ENCODE assay signal across 11 mouse cellular contexts in the genomic region with DNA sequence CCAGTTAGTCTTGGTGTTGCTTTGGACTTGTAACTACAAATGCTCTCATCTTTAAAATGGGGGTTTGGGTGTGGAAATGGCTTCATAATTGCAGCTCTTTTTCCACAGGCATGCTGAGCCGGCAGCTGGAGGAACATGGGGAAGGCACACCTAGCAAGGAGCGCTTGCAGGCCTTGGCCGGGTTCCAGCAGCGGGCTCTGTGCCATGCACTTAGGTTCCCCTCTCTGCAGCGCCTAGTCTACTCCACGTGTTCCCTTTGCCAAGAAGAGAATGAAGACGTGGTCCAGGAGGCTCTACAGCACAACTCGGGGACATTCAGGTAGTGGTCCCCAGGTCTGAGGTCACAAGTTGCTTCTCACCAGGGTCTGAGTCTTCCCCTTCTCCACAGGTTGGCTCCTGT. TPM values are rescaled to one million over a fixed set of nuclear protein-coding genes. Genes with fewer than 3 reads are reported as not detected.
DNase-seq lines count a peak whose midpoint lies in the region; ATAC-seq and TF ChIP-seq lines count a peak whose summit lies in the region.
"Had no signal": no experiment of that assay in that cellular context is flagged by ENCODE, and none has a peak within 500 bp of the region (broad histone marks: within the 10 kb centered on the region; RNA-seq: fewer than 3 reads in every experiment).

No protein-coding gene starts in this region.

- no peak for TF ChIP-seq CTCF in layer of hippocampus, adult 2 months (conservative IDR thresholded peaks at IDR 0.05)

- no peaks in the 10 kb centered on the region for H3K9me3 ChIP-seq in embryonic facial prominence, embryonic 14.5 days (ENCODE audit: control insufficient read depth, low read length)
- H3K9me3 ChIP-seq in embryonic facial prominence, embryonic 10.5 days = no peaks in the 10 kb centered on the region

- H3K4me1 ChIP-seq in embryonic facial prominence, embryonic 14.5 days (ENCODE audit: control insufficient read depth, insufficient read depth, low read length) = peaks cover 7% of the 10 kb centered on the region; the same call in 1 of the 2 replicates
- peaks cover 11% of the 10 kb centered on the region for H3K4me1 ChIP-seq in embryonic facial prominence, embryonic 10.5 days

- no peaks in the 10 kb centered on the region for H3K27me3 ChIP-seq in embryonic facial prominence, embryonic 14.5 days (replicated peaks; ENCODE audit: control insufficient read depth, insufficient read depth, low read length)
- no peaks in the 10 kb centered on the region for H3K27me3 ChIP-seq in embryonic facial prominence, embryonic 10.5 days (replicated peaks; ENCODE audit: low read depth, poor library complexity, severe bottlenecking)

- H3K27ac ChIP-seq in embryonic facial prominence, embryonic 14.5 days (replicated peaks; ENCODE audit: low read depth, low read length) = no peak overlapping the region
- H3K27ac ChIP-seq in embryonic facial prominence, embryonic 10.5 days (replicated peaks) = no peak overlapping the region
- H3K27ac ChIP-seq in layer of hippocampus, adult 2 months = peak overlapping the region; percentile 43; the same call in 1 of the 2 replicates
- H3K27ac ChIP-seq: kidney, postnatal 0 days had no signal

- ATAC-seq in embryonic facial prominence, embryonic 14.5 days (ENCODE audit: low read depth) = peak; percentile 51; the same call in 1 of the 2 replicates

- H3K4me2 ChIP-seq in embryonic facial prominence, embryonic 14.5 days (ENCODE audit: low read depth, low read length) = no peak overlapping the region

- WGBS in embryonic facial prominence, embryonic 14.5 days = 67% methylated on average over 8 of the region's 8 CpGs
- 92% methylated on average over 8 of the region's 8 CpGs for WGBS in embryonic facial prominence, embryonic 10.5 days

- no peak overlapping the region for H3K9ac ChIP-seq in embryonic facial prominence, embryonic 14.5 days (ENCODE audit: low read depth, low read length)

- H3K4me3 ChIP-seq in embryonic facial prominence, embryonic 14.5 days (ENCODE audit: low read depth, low read length) = no peak overlapping the region
- no peak overlapping the region for H3K4me3 ChIP-seq in embryonic facial prominence, embryonic 10.5 days
- H3K4me3 ChIP-seq in layer of hippocampus, adult 2 months = no peak overlapping the region

- DNase-seq in embryonic facial prominence, embryonic 14.5 days (ENCODE audit: low spot score) = peak; percentile 42
- DNase-seq in embryonic facial prominence, embryonic 10.5 days (ENCODE audit: low spot score) = no peak
- no peak for DNase-seq in layer of hippocampus, adult 2 months (ENCODE audit: low spot score in 2 of 2)
- DNase-seq in layer of hippocampus, postnatal 25 days (ENCODE audit: extremely low spot score in 1 of 2, low spot score in 1 of 2) = no peak
- peak; percentile 59 to 77 for DNase-seq in adrenal gland, postnatal 36 days
- DNase-seq in kidney, postnatal 4 days = peak; percentile 46 to 47
- no peak for DNase-seq in frontal cortex, postnatal 14 days (ENCODE audit: low spot score in 2 of 2)
- DNase-seq in thymus, postnatal 0 days (ENCODE audit: low spot score) = no peak
- DNase-seq: thymus, adult 2 months had no signal

- H3K36me3 ChIP-seq in embryonic facial prominence, embryonic 14.5 days (ENCODE audit: control insufficient read depth, insufficient read depth, low read length) = peaks cover 78% of the 10 kb centered on the region
- H3K36me3 ChIP-seq in embryonic facial prominence, embryonic 10.5 days (replicated peaks) = peaks cover 91% of the 10 kb centered on the region

RNA-seq across cellular contexts. Expression of a gene that starts 5.4 kb away (rescaled TPM):
- polyA plus RNA-seq in embryonic facial prominence, embryonic 14.5 days (2014; fragmentation: Nextera tagmentation; extraction: Ambion mirVana) = 23.7 and 27.6 TPM in 2 replicates
- 47.9 and 48.0 TPM in 2 replicates for polyA plus RNA-seq in embryonic facial prominence, embryonic 10.5 days (2016; fragmentation: Nextera tagmentation; extraction: Ambion mirVana)
- total RNA-seq in layer of hippocampus, adult 2 months (2021) = 10 to 100 TPM; 21.7 to 30.1 TPM
- total RNA-seq in layer of hippocampus, postnatal 25 days (2021) = 10 to 100 TPM; 20.8 to 24.0 TPM
- total RNA-seq in adrenal gland, postnatal 36 days (2021) = 10 to 100 TPM; 13.7 to 23.7 TPM
- 37.5 and 40.1 TPM in 2 replicates for polyA plus RNA-seq in thymus, postnatal 0 days (2015; fragmentation: Nextera tagmentation; extraction: Ambion mirVana)

RNA-seq across cellular contexts. Expression of a gene that starts 19.2 kb away (rescaled TPM):
- 14.8 and 15.4 TPM in 2 replicates for polyA plus RNA-seq in embryonic facial prominence, embryonic 14.5 days (2014; fragmentation: Nextera tagmentation; extraction: Ambion mirVana)
- 20.1 and 20.3 TPM in 2 replicates for polyA plus RNA-seq in embryonic facial prominence, embryonic 10.5 days (2016; fragmentation: Nextera tagmentation; extraction: Ambion mirVana)
- 10 to 100 TPM; 48.3 to 50.2 TPM for total RNA-seq in layer of hippocampus, adult 2 months (2021)
- total RNA-seq in layer of hippocampus, postnatal 25 days (2021) = 10 to 100 TPM; 48.9 to 51.7 TPM
- 10 to 100 TPM; 21.4 to 24.6 TPM for total RNA-seq in adrenal gland, postnatal 36 days (2021)
- 8.5 and 10.4 TPM in 2 replicates for polyA plus RNA-seq in thymus, postnatal 0 days (2015; fragmentation: Nextera tagmentation; extraction: Ambion mirVana)

RNA-seq across cellular contexts. Expression of a gene that starts 22.1 kb away (rescaled TPM):
- not detected in 2 replicates for polyA plus RNA-seq in embryonic facial prominence, embryonic 14.5 days (2014; fragmentation: Nextera tagmentation; extraction: Ambion mirVana)
- polyA plus RNA-seq in embryonic facial prominence, embryonic 10.5 days (2016; fragmentation: Nextera tagmentation; extraction: Ambion mirVana) = not detected in 2 replicates
- total RNA-seq in layer of hippocampus, adult 2 months (2021) = not detected
- not detected for total RNA-seq in layer of hippocampus, postnatal 25 days (2021)
- not detected for total RNA-seq in adrenal gland, postnatal 36 days (2021)
- not detected in 2 replicates for polyA plus RNA-seq in thymus, postnatal 0 days (2015; fragmentation: Nextera tagmentation; extraction: Ambion mirVana)
- polyA plus RNA-seq: kidney, postnatal 0 days; limb, embryonic 14.5 days; thymus, adult 2 months had no signal

RNA-seq across cellular contexts. Expression of a gene that starts 25.3 kb away (rescaled TPM):
- polyA plus RNA-seq in embryonic facial prominence, embryonic 14.5 days (2014; fragmentation: Nextera tagmentation; extraction: Ambion mirVana) = 0.17 TPM in 1 of 2 replicates, not detected in the other
- not detected in 2 replicates for polyA plus RNA-seq in embryonic facial prominence, embryonic 10.5 days (2016; fragmentation: Nextera tagmentation; extraction: Ambion mirVana)
- total RNA-seq in layer of hippocampus, adult 2 months (2021) = under 1 TPM; 0.47 to 0.51 TPM
- under 1 TPM in 1 of 2 experiments, not detected in 1; 0.31 TPM for total RNA-seq in layer of hippocampus, postnatal 25 days (2021)
- total RNA-seq in adrenal gland, postnatal 36 days (2021) = not detected
- 0.16 TPM in 1 of 2 replicates, not detected in the other for polyA plus RNA-seq in thymus, postnatal 0 days (2015; fragmentation: Nextera tagmentation; extraction: Ambion mirVana)
- polyA plus RNA-seq: kidney, postnatal 0 days; thymus, adult 2 months had no signal

Comparison
In these comparisons a context has a peak if more than half of its experiments do, and no peak if none do; other contexts are left out.
1. DNase-seq: peak in embryonic facial prominence, embryonic 14.5 days (single experiment), adrenal gland, postnatal 36 days (2 of 2) and kidney, postnatal 4 days (2 of 2); none in embryonic facial prominence, embryonic 10.5 days (single experiment), layer of hippocampus, adult 2 months (0 of 2), layer of hippocampus, postnatal 25 days (0 of 2), frontal cortex, postnatal 14 days (0 of 2) and thymus, postnatal 0 days (single experiment).